14 mouse cellular contexts compared by ENCODE assay signal in the genomic region with DNA sequence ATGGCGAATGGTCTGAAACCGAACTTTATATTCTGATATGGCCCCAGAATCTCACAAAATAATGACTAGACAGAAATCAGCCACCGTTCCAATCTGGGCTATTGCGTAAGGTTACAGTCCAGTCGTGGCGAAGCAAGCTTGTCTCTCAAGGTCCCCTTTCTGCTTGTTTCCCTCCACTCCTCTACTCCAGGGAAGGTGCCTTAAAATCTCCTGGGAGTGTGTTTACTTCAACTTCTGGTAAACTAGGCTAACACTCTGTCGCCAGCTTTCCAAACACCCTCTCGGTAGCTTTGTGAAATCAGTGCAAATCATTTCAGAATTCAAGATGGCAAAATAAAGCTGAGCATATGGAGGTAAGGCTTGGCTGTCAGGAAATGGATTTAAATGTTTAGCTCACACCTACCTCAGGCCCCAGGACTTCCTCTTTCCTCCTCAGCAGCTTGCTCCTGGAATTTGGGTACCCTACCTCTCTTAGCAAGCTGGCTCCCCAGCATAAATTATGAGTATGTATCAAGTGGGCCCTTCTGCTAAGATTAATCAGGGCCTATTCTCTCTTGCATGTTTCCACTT. TPM values are rescaled to one million over a fixed set of nuclear protein-coding genes. Genes with fewer than 3 reads are reported as not detected.
DNase-seq lines count a peak whose midpoint lies in the region; ATAC-seq lines count a peak whose summit lies in the region.
"Had no signal": no experiment of that assay in that cellular context is flagged by ENCODE, and none has a peak within 500 bp of the region (broad histone marks: within the 10 kb centered on the region; RNA-seq: fewer than 3 reads in every experiment).

No protein-coding gene starts in this region.

- H3K9me3 ChIP-seq in hindbrain, embryonic 11.5 days (ENCODE audit: control insufficient read depth, low read length): no peaks in the 10 kb centered on the region
- H3K9me3 ChIP-seq in midbrain, embryonic 14.5 days (ENCODE audit: control insufficient read depth, low read length): no peaks in the 10 kb centered on the region
- H3K9me3 ChIP-seq in stomach, embryonic 16.5 days (replicated peaks; ENCODE audit: control insufficient read depth, low read length): no peaks in the 10 kb centered on the region

- H3K4me2 ChIP-seq in hindbrain, embryonic 11.5 days (replicated peaks; ENCODE audit: low read depth, low read length): peak overlapping the region; percentile 50
- H3K4me2 ChIP-seq in midbrain, embryonic 14.5 days (ENCODE audit: low read length): peak overlapping the region; percentile 83
- H3K4me2 ChIP-seq in stomach, embryonic 16.5 days (ENCODE audit: low read depth, low read length): no peak overlapping the region
- H3K4me2 ChIP-seq: lung, embryonic 14.5 days had no signal

- H3K27me3 ChIP-seq in hindbrain, embryonic 11.5 days (ENCODE audit: control insufficient read depth, insufficient read depth, low read length): peaks cover 13% of the 10 kb centered on the region
- H3K27me3 ChIP-seq in midbrain, embryonic 14.5 days (ENCODE audit: control insufficient read depth, insufficient read depth, low read length): peaks cover 14% of the 10 kb centered on the region
- peaks cover 68% of the 10 kb centered on the region for H3K27me3 ChIP-seq in stomach, embryonic 16.5 days (ENCODE audit: control insufficient read depth, insufficient read depth, low read length)

- WGBS in hindbrain, embryonic 11.5 days: 49% methylated on average over 8 of the region's 8 CpGs
- WGBS in midbrain, embryonic 14.5 days: 32% methylated on average over 8 of the region's 8 CpGs
- 53% methylated on average over 8 of the region's 8 CpGs for WGBS in stomach, embryonic 16.5 days

- peak overlapping the region; percentile 96 for H3K27ac ChIP-seq in hindbrain, embryonic 11.5 days (ENCODE audit: low read depth, low read length)
- H3K27ac ChIP-seq in midbrain, embryonic 14.5 days (replicated peaks; ENCODE audit: low read depth, low read length): peak overlapping the region; percentile 89
- H3K27ac ChIP-seq in stomach, embryonic 16.5 days (ENCODE audit: low read length): peak overlapping the region; percentile 48
- H3K27ac ChIP-seq: kidney, postnatal 0 days had no signal

- H3K9ac ChIP-seq in hindbrain, embryonic 11.5 days (ENCODE audit: low read depth, low read length): peak overlapping the region; percentile 40
- H3K9ac ChIP-seq in midbrain, embryonic 14.5 days (replicated peaks; ENCODE audit: low read length): peak overlapping the region; percentile 34; the same call in 1 of the 2 replicates
- H3K9ac ChIP-seq in stomach, embryonic 16.5 days (ENCODE audit: low read length): no peak overlapping the region
- H3K9ac ChIP-seq: lung, embryonic 14.5 days had no signal

- no peak for ATAC-seq in hindbrain, embryonic 11.5 days (ENCODE audit: low FRiP score)
- ATAC-seq in midbrain, embryonic 14.5 days (ENCODE audit: low FRiP score, low TSS enrichment): no peak
- no peak for ATAC-seq in stomach, embryonic 16.5 days (ENCODE audit: insufficient read depth, low FRiP score)

- peak; percentile 18 for DNase-seq in embryo, embryonic 11 days
- DNase-seq in embryo, embryonic 10 days (ENCODE audit: low spot score): no peak
- peak; percentile 43 for DNase-seq in hindbrain, embryonic 11.5 days (ENCODE audit: low spot score)
- DNase-seq in midbrain, embryonic 14.5 days: peak; percentile 40
- no peak for DNase-seq in gastrocnemius, postnatal 4 days (ENCODE audit: low spot score in 2 of 2)
- no peak for DNase-seq in cerebellum, postnatal 14 days
- DNase-seq in cerebellum, adult 8-10 months: no peak
- DNase-seq: adrenal gland, postnatal 25 days; gastrocnemius, postnatal 36 days; lung, embryonic 14.5 days had no signal

- H3K4me3 ChIP-seq in hindbrain, embryonic 11.5 days (ENCODE audit: low read depth, low read length): peak overlapping the region; percentile 21; the same call in 1 of the 2 replicates
- peak overlapping the region; percentile 44; the same call in 1 of the 2 replicates for H3K4me3 ChIP-seq in midbrain, embryonic 14.5 days (replicated peaks; ENCODE audit: low read depth, low read length)
- no peak overlapping the region for H3K4me3 ChIP-seq in stomach, embryonic 16.5 days (replicated peaks; ENCODE audit: low read length)

- peaks cover 7% of the 10 kb centered on the region for H3K4me1 ChIP-seq in hindbrain, embryonic 11.5 days (replicated peaks; ENCODE audit: control insufficient read depth, insufficient read depth, low read length)
- H3K4me1 ChIP-seq in midbrain, embryonic 14.5 days (ENCODE audit: control insufficient read depth, insufficient read depth, low read length): peaks cover 27% of the 10 kb centered on the region
- no peaks in the 10 kb centered on the region for H3K4me1 ChIP-seq in stomach, embryonic 16.5 days (ENCODE audit: control insufficient read depth, insufficient read depth, low read length)

- no peaks in the 10 kb centered on the region for H3K36me3 ChIP-seq in hindbrain, embryonic 11.5 days (ENCODE audit: control insufficient read depth, insufficient read depth, low read length)
- no peaks in the 10 kb centered on the region for H3K36me3 ChIP-seq in midbrain, embryonic 14.5 days (ENCODE audit: control insufficient read depth, insufficient read depth, low read length)
- H3K36me3 ChIP-seq in stomach, embryonic 16.5 days (ENCODE audit: control insufficient read depth, insufficient read depth, low read length): no peaks in the 10 kb centered on the region

RNA-seq across cellular contexts. Expression of gene Sox2, which starts 8.8 kb away (rescaled TPM):
- polyA plus RNA-seq in hindbrain, embryonic 11.5 days (2014; fragmentation: Nextera tagmentation; extraction: Ambion mirVana): 25.1 and 36.7 TPM in 2 replicates
- polyA plus RNA-seq in midbrain, embryonic 14.5 days (2014; fragmentation: Nextera tagmentation; extraction: Ambion mirVana): 16.8 and 22.4 TPM in 2 replicates
- polyA plus RNA-seq in stomach, embryonic 16.5 days (2015; fragmentation: Nextera tagmentation; extraction: Ambion mirVana): 7.7 and 8.6 TPM in 2 replicates
- under 1 TPM; 0.47 to 0.74 TPM for total RNA-seq in gastrocnemius, postnatal 4 days (2021)
- total RNA-seq: common myeloid progenitor, adult 5-6 weeks; gastrocnemius, postnatal 36 days; megakaryocyte-erythroid progenitor cell, adult 5-6 weeks had no signal
- polyA plus RNA-seq: kidney, postnatal 0 days had no signal

Comparison
In these comparisons a context has a peak if more than half of its experiments do, and no peak if none do; other contexts are left out.
1. DNase-seq: peak in embryo, embryonic 11 days (single experiment), hindbrain, embryonic 11.5 days (single experiment) and midbrain, embryonic 14.5 days (single experiment); none in embryo, embryonic 10 days (single experiment), gastrocnemius, postnatal 4 days (0 of 2), cerebellum, postnatal 14 days (0 of 2) and cerebellum, adult 8-10 months (single experiment).
2. Peak in every context shown above with its lines, with median percentiles within 50 percentile points of each other: H3K27ac ChIP-seq.